Mouse (Mus musculus): Measurements from ENCODE around the gene Slc2a5.

Slc2a5 gene

DNA sequence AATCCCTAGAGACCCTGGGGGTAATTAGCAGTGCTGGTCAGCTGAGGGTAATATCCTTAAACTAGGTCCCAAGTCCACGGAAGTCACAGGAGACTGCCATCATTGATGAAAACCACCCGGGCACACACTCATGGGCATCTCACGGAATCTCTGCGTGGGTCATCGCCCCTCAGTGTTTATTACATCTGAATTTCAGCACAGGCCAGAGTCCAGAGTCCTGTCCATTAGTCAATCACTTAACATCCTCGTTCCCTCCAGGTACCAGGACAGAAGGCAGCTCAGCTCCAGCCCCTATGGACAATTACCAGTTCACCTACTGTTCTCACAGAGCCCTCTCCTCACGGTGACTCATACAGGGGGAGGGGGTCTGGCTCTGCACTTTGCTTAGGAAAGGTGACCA lies 16.3 kb upstream of the Slc2a5 start:
- DNase-seq (ENCODE audit: low spot score), result no peak

DNA sequence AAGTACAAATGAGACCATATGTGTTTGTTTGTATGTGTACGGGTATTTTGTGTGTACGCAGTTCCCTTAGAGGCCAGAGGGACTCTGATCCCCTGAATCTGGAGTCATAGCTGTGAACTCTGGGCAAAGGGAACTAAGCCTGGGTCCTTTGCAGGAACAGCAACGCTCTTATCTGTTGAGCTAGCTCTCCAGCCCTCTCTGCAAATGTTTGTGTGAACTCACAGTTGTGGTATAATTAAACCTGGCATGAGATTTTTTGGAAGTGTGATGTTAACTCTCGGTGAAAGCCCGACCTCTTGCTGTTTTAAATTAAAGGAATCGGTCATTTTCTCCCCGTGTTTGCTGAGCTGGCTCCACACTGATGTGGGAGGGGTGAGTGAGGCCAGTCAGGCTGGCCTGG lies 13.4 kb upstream of the Slc2a5 start:
- DNase-seq (ENCODE audit: low spot score), result no peak

DNA sequence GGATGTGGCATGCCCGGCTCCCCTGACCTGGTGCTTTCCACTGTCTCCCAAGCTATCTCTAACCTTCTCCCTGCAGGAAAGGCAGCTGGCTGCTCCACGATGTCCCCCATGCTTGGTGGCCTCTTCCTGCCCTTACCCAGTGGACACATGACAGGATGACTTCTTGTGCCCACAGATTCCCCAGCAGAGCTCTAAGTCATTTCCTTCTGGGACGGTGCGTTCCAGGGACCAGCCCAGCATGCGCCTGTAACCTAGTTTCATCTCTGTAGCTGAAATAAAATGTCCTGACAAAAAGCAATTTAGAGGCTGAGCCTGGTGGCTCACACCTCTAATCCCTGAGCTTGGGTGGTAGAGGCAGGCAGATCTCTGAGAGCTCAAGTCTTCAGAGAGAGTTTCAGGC lies 12.4 kb upstream of the Slc2a5 start:
- no peak for DNase-seq (ENCODE audit: low spot score)

DNA sequence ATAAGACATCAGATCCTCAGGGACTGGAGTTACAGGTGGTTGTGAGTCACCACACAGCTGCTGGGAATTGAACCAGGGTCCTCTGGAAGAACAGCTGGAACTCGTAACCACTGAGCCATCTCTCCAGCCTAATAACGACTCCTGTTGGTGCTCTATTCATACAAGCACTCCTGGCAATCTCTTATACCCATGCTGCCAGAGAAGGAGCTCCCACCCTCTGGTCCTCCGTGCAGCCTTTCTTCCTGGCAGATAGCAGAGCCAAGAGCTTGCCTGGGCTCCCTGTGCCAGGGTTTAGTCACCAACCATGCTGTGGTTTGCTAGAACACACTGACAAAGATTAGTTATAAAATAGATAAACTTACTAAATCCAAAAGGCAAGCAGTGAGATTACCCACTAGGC lies 9.4 kb upstream of the Slc2a5 start:
- no peak for DNase-seq (ENCODE audit: low spot score)

DNA sequence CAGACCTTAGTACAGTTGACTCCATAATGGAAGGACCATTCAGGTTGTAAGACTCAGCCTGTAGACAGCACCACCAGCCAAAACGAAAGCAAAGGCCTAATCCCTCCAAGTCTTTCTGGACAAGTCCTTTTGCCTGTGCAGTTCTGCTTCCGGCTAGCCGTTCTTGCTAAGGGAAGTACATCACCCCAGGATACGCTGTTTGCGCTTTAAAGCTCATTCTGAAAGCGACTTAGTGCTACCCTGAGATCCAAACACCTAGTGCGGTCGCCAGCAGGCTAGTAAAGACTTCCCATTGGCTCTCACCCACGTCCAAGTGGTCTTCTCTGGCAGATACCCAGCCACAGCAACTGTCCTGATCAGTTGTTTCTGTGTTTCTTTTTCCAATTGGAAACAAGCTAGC lies 8.7 kb upstream of the Slc2a5 start:
- no peak for DNase-seq (ENCODE audit: low spot score)

DNA sequence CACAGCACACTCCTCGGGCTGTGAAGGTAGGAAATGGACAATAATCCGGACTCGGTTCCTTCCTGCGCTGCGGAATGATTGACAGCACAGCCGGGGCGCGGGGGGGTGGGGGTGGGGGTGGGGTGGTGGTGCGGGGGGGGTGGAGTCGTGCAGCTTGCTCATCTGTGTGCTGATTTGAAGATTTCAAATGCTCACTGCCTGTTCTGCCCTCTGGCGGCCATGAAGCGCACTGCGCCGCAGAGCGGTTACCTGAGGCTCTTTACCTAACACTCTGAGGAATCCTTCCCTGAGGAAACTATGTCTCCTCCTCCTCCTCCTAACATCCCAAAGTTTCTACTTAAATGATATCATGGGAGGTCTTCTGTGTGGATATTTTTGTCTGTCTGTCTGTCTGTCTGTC lies 6.2 kb upstream of the Slc2a5 start:
- DNase-seq (ENCODE audit: low spot score), result peak; percentile 67

DNA sequence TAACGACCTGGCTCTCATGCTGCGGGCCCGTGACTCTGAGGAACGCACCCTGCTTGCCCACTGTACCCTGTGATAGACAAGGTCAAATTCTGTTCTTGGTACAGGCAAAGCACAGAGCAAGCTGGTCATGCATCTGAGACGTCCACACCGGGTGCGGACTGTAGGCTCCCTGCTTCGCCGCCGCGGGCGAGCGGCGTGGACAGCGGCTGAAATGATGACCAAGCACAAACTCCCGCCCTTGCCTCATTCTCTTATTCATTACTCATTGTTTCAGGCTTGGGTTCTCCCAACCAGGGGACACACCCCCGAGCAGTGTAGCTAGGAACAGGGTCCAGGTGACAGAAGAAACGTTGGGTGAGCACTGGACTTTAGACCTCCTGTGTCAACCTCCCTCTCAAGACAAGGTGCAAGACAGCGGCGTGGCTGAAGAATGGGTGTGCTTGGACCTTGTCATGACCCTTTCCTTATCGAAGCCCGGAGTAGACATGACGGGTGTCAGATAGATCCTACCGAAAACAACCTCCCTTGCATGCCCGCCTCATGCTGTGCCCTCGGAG lies 4.5 kb upstream of the Slc2a5 start:
- DNase-seq (ENCODE audit: low spot score), result no peak

DNA sequence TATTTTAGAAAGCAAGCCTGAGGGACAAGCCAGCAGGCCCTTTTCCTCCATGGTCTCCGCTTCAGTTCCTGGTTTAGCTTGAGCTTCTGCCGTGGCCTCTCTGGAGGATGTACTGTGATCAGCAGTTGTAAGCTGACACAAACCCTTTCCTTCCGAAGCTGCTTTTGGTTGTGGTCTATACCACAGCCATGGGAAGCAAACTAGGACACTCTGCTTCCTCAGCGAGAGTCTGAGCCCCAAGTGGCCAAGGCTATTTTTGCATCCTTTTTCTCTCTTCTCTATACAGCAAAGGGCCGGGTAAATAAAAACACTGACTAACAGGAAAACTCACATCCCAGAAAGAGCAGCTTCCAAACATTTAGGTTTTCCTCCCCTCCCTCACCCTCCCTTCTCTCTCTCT lies 1.8 kb upstream of the Slc2a5 start:
- DNase-seq (ENCODE audit: low spot score), result no peak

DNA sequence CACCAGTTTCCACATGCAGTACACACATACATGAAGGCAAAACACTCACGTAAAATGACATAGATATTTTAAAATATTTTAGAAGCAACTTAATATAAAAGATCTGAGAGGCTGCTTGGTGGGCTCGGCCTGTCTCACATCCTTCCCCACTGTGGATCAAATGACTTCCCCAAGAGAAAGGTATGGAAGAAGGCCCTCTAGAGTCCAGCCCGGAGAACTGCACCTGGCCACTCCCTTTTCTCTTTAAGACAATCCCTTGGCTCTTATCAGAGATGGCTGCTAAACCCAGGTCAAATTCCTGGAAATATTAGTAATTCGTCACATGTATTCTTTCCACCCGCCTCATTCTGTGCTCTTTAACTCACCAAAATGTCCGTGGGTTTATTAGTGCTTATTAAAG lies 920 bp upstream of the Slc2a5 start:
- no peak for DNase-seq (ENCODE audit: low spot score)

DNA sequence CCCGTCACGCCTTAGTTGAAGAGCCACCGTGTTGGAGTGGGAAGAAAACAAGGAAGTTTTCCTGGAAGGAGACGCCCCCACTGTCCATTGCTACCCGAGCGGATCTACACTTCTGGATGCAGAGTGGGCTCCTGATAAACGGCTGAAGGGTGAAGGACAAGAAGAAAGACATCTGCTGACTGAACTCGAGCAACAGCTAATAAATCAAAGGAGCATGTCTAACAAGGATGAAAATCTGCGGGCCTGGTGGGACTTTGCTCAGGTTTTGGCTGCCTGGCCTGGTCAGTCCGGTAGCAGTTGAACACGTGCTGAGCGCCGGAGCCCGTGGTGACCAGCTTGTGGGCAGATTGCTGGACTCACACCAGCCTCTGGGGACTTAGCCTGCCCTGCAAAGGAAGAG lies 557 bp downstream of the Slc2a5 start:
- DNase-seq (ENCODE audit: low spot score), result peak; percentile 35

DNA sequence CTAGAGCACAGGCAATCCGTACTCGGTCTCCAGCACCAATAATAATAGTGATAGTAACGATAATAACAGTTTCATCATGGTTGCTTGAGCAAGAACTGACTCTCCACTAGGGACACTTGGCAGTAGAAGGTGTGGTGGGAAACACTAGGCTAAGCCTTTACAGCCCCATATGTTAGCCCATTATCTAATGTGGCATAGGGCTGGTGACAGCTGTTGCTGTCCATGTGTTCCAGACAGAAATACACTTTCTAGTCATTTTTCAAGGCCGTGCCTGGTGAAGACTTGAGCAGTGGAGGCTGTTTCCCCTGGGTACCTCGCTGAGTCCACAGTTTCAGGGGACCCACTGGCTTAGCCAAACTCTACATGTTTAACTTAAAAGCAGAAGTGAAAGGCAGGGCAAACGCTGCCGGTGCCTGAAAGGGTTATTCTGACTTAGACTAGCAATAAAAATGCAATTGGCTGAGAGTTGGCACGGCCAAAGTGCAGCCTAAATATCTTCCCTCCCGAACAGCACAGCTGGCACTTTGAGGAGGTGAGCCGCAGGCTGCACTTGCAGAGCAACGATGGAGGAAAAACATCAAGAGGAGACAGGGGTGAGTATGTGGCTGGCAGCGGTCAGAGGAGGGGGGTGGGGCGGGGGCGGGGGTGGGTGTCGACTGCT lies 1.2 kb downstream of the Slc2a5 start:
- DNase-seq (ENCODE audit: low spot score), result no peak

DNA sequence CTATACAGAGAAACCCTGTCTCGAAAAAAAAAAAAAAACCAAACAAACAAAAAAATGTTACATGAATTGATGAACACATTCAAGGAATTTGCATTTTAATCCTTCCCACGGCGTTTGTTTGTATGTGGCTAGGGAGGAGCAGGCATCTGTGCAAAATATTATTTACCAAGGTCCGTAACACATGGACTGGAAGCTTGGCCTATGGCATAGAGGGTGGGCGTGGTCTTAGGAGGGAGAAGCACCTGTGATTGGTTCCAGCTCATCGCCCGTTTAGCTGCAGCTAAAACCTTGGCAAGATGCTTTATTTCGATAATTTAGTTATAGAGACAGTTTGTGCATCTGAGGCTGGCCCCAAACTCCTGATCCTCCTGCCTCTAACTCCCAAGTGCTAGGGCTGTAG lies 2.3 kb downstream of the Slc2a5 start:
- no peak for DNase-seq (ENCODE audit: low spot score)

DNA sequence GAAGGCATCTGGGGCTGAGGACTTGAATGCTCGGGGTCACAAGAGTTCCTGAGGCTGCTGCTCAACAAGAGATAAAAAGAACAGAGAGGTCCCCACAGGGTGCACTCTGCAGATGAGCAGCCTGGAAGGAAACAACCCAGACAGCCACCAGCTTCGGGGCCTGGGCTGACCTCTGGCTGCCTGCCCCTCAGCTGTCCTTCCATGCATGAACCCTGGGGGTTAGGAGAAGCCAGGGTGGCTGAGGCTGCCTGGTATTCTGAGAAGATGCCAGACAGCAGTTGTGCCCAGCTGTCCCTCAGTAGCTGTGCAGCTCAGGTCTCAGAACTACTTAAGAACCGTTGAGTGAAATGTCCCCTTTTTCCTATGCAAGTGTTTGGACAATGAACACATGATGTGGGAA lies 3.4 kb downstream of the Slc2a5 start:
- no peak for DNase-seq (ENCODE audit: low spot score)

DNA sequence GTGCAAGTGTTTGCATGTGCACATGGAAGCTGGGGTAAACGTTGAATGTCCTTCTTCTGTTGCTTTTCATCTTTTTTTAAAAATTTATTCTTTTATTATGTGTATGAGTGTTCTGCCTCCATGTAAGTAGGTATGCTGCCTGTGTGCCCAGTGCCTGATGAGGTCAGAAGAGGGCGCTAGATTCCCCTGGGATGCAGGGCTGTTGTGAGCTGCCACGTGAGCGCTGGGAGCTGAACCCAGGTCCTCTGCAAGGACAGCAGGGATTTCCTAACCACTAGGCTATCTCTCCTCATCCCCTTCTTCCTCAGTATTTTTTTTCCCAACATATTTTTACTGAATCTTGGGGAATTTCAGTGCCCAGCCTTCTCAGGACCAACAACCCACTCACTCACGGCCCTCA lies 7.3 kb downstream of the Slc2a5 start:
- DNase-seq (ENCODE audit: low spot score), result no peak

DNA sequence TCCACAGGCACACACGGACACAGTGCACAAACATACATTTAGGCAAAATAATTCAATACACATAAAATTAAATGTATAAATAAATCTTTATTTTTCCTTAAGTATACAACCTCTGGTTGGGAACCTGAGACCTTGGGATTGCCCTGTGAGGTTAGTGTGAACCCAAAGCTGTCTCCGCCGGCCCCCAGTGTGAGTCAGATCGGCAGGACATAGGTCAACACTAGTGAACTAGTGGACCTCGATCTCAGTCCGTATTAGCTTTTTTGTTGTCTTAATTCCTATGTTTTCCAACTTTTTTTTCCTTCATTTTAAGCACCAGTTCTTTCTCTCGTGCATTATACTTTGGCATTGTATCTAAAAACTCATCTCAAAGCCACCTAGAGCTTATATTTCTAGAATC lies 8.8 kb downstream of the Slc2a5 start:
- no peak for DNase-seq (ENCODE audit: low spot score)

DNA sequence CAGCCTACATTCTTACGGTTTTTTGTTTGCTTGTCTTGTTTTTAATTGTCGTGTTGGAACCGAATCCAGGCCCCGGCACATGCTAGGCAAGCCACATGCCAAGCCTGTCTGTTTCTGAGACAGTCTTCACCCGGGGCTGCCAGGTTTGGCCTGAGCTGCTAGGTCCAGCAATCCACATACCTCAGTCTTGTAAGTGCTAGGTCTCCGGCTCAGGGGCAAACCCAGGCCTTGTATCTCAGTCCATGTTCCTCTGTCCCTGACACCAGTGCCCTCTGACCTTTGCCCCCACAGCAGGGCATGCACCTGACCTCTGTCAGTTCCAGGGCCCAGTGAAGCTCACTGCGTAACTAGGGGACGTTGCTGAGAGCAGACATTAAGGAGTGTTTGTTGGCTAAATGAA lies 9.5 kb downstream of the Slc2a5 start:
- peak; percentile 67 for DNase-seq (ENCODE audit: low spot score)

DNA sequence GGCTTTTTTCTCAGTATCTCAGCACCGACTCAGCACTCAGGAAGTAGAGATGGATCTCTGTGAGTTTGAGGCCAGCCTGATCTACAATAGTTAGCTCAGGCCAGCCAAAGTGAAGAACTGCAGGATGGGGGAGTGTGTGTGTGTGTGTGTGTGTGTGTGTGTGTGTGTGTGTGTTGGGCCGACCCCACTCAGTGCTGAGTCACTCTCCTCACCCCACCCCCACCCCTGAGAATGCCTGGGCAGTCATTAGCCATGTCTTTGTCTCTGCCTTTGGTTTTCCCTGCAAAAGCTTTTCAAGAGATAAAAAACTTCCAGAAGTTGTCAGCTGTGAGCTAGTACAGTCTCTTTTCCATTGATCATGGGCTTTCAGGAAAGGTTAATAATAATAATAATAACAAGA lies 11.6 kb downstream of the Slc2a5 start:
- DNase-seq (ENCODE audit: low spot score), result no peak

DNA sequence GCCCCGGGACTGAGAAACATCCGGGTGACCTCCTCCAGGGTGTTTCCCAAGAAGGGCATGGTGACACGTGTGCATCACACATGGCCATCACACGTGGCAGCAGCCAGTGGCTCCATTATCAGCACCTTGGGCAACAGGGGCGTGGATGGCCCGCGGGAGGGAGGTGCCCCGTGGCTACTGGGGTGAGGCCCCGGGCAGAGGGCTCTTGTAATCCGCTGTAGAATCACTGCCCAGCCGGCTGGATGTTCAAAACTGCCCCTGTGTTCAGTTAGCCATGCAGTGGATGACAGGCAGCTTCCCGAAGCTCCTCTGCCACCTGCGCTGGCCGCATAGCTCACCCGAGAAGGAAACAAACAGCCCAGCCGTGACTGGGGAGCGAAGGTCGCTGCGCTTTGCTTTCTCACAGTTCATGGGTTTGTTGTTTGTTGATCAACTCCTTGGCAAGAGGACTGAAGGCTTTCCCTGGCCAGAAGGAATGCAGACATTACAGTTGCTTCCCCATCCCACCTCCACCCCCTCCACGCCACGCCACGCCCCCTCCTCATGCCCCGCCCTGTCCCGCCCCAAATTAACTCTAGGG lies 13.7 kb downstream of the Slc2a5 start:
- DNase-seq (ENCODE audit: low spot score), result no peak

DNA sequence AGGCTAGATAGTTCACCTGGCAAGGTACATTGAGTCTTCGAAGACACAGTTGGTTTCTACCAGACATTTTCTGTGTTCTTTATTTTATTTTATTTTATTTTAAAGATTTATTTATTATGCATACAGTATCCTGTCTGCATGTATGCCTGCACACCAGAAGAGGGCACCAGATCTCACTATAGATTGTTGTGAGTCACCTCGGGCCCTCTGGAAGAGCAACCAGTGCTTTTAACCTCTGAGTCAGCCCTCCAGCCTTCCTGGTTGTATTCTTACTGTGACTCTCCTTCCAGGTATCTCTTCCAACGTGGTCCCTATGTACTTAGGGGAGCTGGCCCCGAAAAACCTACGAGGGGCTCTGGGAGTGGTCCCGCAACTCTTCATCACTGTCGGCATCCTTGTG lies 16.2 kb downstream of the Slc2a5 start:
- no peak for DNase-seq (ENCODE audit: low spot score)

DNA sequence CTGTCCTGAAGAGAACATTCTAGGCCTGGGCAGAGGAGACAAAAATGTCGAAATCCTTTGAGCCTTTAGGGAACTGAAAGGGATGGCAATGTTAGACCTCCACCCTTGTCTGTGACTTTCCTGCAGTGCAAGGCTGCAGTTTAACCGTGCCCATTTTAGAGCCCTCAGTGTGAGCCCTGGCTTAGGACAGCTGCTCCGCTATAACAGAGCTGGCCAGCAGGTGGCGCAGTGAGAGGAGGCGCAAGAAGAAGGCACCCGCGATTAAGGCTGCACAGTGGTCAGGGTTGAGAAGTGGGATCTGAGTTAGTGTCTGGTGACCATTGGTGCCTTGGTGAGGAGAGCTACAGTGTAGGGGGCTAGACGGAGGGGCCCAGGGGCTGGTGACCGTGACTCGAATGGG lies 17.6 kb downstream of the Slc2a5 start:
- DNase-seq (ENCODE audit: low spot score), result peak; percentile 90

DNA sequence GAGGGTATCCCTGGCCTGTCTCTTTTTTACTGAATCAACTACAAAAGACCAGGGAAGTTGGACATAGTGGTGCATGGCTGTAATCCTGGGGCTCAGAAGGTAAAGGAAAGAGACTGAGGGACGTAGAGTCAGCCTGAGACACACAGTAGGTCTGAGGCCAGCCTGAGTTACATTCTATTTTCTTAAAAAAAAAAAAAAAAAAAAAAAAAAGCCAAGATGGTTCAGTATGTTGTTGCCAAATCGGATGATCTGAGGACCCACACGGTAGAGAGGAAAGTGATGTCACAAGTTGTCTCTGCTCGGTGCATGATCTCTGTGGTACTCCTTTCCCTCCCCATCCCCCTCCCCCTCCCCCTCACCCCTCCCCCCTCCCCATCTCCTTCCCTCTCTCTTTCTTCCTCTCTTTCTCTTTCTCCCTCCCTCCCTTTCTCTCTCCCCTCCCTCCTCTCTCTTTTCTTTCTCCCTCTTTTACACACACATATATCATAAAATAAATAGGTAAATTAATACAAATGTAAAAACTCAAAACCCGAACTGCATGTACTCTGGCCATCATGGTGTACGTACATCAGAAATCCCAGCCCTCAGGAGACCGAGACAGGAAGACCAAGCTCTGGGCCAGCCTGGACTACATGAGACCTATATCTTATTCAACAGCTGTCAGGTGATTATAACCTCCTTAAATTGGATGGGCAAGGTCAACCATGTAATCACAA lies 18.4 kb downstream of the Slc2a5 start:
- DNase-seq (ENCODE audit: low spot score), result no peak

DNA sequence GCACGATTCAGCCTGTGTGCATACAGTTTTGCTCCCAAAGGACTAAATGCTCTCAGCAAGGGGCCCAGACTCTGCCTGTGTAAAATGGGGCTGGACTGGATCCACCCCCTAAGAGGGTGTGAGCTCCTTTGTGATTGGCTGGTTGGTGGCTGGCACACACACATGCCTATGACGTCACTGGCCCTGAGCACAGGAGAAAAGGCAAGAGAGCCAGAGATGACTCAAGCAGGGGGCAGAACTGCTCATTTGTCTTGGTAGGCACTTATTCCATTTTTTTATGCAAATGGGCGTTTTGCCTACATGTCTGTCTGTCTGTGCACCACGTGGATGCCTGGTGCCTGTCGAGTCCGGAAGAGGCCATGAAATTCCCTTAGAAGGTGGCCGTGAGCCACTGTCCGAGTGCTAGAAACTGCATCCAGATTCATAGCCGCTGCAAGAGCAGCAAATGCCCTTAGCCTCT lies 19.0 kb downstream of the Slc2a5 start:
- peak; percentile 89 for DNase-seq (ENCODE audit: low spot score)

DNA sequence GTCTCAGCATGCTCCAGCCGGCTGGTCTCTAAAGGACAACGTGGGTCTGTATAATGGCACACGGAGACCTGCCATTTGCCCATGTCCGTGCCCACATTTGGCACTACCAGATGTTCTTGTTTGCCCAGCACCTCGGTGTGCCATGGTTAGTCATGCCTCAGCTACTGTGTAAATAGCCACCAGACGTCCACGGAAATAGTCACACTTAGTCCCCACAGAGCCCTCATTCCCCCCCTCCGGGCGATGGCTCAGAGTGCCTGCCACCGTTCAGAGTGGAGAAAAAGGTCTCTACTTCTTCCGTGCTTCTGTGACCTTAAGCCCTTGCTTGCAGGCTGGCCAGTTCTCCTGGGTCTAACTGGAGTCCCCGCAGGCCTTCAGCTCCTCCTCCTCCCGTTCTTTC lies 20.0 kb downstream of the Slc2a5 start:
- DNase-seq (ENCODE audit: low spot score), result no peak

All from embryo, embryonic 10 days (tissue).